Mouse (Mus musculus) limb, embryonic 14.5 days (tissue): Measurements from ENCODE around the gene Lysmd3. TPM values are rescaled to one million over a fixed set of nuclear protein-coding genes. Genes with fewer than 3 reads are reported as not detected.

Source experiments
- ATAC-seq: fragments of 200-750 bp; cut with Nextera tagmentation; 2 replicates; pipeline ENCODE4 v1.8.0; 2017; ENCODE audit warnings: low read depth, moderate number of reproducible peaks, moderate TSS enrichment; ENCODE audit not compliant: low FRiP score
- DNase-seq: peaks from one replicate; pipeline ENCODE4 v3.0.0-alpha.2; 2015; ENCODE audit warnings: low spot score
- H3K27ac ChIP-seq: fragments of 300-500 bp; sonication (generic); replicated peaks from 2 replicates; pipeline ENCODE4 v1.5.1; 2014; ENCODE audit warnings: low read depth, mild to moderate bottlenecking, low read length, moderate library complexity, mixed read lengths
- H3K27me3 ChIP-seq: fragments of 300-500 bp; sonication (generic); 2 replicates; pipeline ENCODE4 v1.6.1; 2014; ENCODE audit warnings: low read length, mixed read lengths; ENCODE audit not compliant: control insufficient read depth, insufficient read depth
- H3K36me3 ChIP-seq: fragments of 300-500 bp; sonication (generic); 2 replicates; pipeline ENCODE4 v1.6.1; 2014; ENCODE audit warnings: mild to moderate bottlenecking, low read length, moderate library complexity, mixed read lengths; ENCODE audit not compliant: control insufficient read depth, insufficient read depth
- H3K4me1 ChIP-seq: fragments of 300-500 bp; sonication (generic); 2 replicates; pipeline ENCODE4 v1.6.1; 2014; ENCODE audit warnings: antibody characterized with exemption, low read length, mixed read lengths; ENCODE audit not compliant: control insufficient read depth, insufficient read depth
- H3K4me2 ChIP-seq: fragments of 300-500 bp; sonication (generic); replicated peaks from 2 replicates; pipeline ENCODE4 v1.6.1; 2014; ENCODE audit warnings: low read depth, mild to moderate bottlenecking, low read length, moderate library complexity; ENCODE audit not compliant: severe bottlenecking
- H3K4me3 ChIP-seq: fragments of 300-500 bp; sonication (generic); replicated peaks from 2 replicates; pipeline ENCODE4 v1.5.1; 2014; ENCODE audit warnings: low read length
- H3K9ac ChIP-seq: fragments of 300-500 bp; sonication (generic); 2 replicates; pipeline ENCODE4 v1.6.1; 2014; ENCODE audit warnings: mild to moderate bottlenecking, low read depth, low read length, moderate library complexity; ENCODE audit not compliant: severe bottlenecking
- H3K9me3 ChIP-seq: fragments of 300-500 bp; sonication (generic); 2 replicates; pipeline ENCODE4 v1.6.1; 2016; ENCODE audit warnings: low read length; ENCODE audit not compliant: control insufficient read depth
- POLR2A ChIP-seq: fragments of 200-500 bp; IDR thresholded peaks from 2 replicates; pipeline ENCODE4 v1.8.0; 2012; ENCODE audit warnings: inconsistent platforms, mild to moderate bottlenecking, moderate library complexity, borderline replicate concordance; ENCODE audit not compliant: insufficient read depth, insufficient read length; ENCODE audit errors: extremely low read depth
- WGBS: fragments of 180-500 bp; shearing (Covaris S2); extraction: QIAGEN DNeasy Blood & Tissue Kit; methylation state at CpG from one replicate; pipeline ENCODE4 v1.1.7; 2014; 5-methylcytosine and 5-hydroxymethylcytosine counted together
- polyA plus RNA-seq, 2 experiments: library from polyadenylated mRNA; depleted of rRNA in 1 of 2; stranded (reverse) in 1 of 2; unstranded in 1 of 2; fragments of >200 nt; fragmentation: Nextera tagmentation in 1 of 2; extraction: Ambion mirVana in 1 of 2; gene quantifications; 2 replicates each; pipeline versions ENCODE4 v1.2.1 to v1.2.3; 2012 to 2014

Lysmd3 gene
- polyA plus RNA-seq, 2 experiments, result 19.3 to 35.1 TPM

- Histone ChIP-seq H3K4me3 (no peak overlapping the region), H3K4me2 (no peak overlapping the region), H3K27me3 (no peaks in the 10 kb centered on the region), H3K36me3 (no peaks in the 10 kb centered on the region), H3K9ac (no peak overlapping the region), H3K27ac (no peak overlapping the region), H3K4me1 (no peaks in the 10 kb centered on the region), H3K9me3 (no peaks in the 10 kb centered on the region)
- 77% methylated on average over 9 of the region's 9 CpGs for WGBS
- TF ChIP-seq POLR2A, result no peak
- DNase-seq (no peak), ATAC-seq (no peak)
Observed at GRCm38 (mm10) chr13:81691606-81692005, 34.1 kb downstream of the Lysmd3 start.

- TF ChIP-seq POLR2A, result no peak
- Histone ChIP-seq H3K27ac (no peak overlapping the region), H3K9me3 (no peaks in the 10 kb centered on the region), H3K4me3 (no peak overlapping the region), H3K9ac (no peak overlapping the region), H3K27me3 (no peaks in the 10 kb centered on the region), H3K4me1 (no peaks in the 10 kb centered on the region), H3K36me3 (0 out of 2 replicates have a peak, but pooled peaks cover 3% of the 10 kb centered on the region), H3K4me2 (no peak overlapping the region)
- no peak for ATAC-seq
- no peak for DNase-seq
- WGBS, result 92% methylated on average over 12 of the region's 12 CpGs
Observed at GRCm38 (mm10) chr13:81694446-81694845, 37.0 kb downstream of the Lysmd3 start.

- Histone ChIP-seq H3K4me1 (peaks cover 2% of the 10 kb centered on the region; the same call in 1 of the 2 replicates), H3K4me2 (no peak overlapping the region), H3K9me3 (no peaks in the 10 kb centered on the region), H3K4me3 (no peak overlapping the region), H3K9ac (no peak overlapping the region), H3K27me3 (no peaks in the 10 kb centered on the region), H3K36me3 (0 out of 2 replicates have a peak, but pooled peaks cover 3% of the 10 kb centered on the region), H3K27ac (no peak overlapping the region)
- no peak for TF ChIP-seq POLR2A
- 78% methylated on average over 7 of the region's 7 CpGs for WGBS
- no peak for DNase-seq
- ATAC-seq, result no peak
Observed at GRCm38 (mm10) chr13:81703148-81703547, 45.7 kb downstream of the Lysmd3 start.

GRCm38 (mm10) chr13:81703621-81704020 is 46.2 kb downstream of the Lysmd3 start:
- H3K27me3 ChIP-seq, result no peaks in the 10 kb centered on the region
- no peak for DNase-seq
- no peak for TF ChIP-seq POLR2A
- H3K27ac ChIP-seq, result no peak overlapping the region
- H3K36me3 ChIP-seq, result 0 out of 2 replicates have a peak, but pooled peaks cover 3% of the 10 kb centered on the region
- no peaks in the 10 kb centered on the region for H3K9me3 ChIP-seq
- H3K4me2 ChIP-seq, result no peak overlapping the region
- H3K4me1 ChIP-seq, result peaks cover 2% of the 10 kb centered on the region; the same call in 1 of the 2 replicates
- H3K9ac ChIP-seq, result no peak overlapping the region
- H3K4me3 ChIP-seq, result no peak overlapping the region
- WGBS, result 72% methylated on average over 9 of the region's 9 CpGs
- ATAC-seq, result no peak

GRCm38 (mm10) chr13:81706311-81706710 is 48.8 kb downstream of the Lysmd3 start:
- Histone ChIP-seq H3K4me2 (no peak overlapping the region), H3K27ac (no peak overlapping the region), H3K9ac (no peak overlapping the region), H3K4me3 (no peak overlapping the region), H3K9me3 (no peaks in the 10 kb centered on the region), H3K36me3 (no peaks in the 10 kb centered on the region), H3K4me1 (peaks cover 10% of the 10 kb centered on the region), H3K27me3 (no peaks in the 10 kb centered on the region)
- 92% methylated on average over 5 of the region's 5 CpGs for WGBS
- no peak for ATAC-seq
- no peak for TF ChIP-seq POLR2A
- no peak for DNase-seq

- peak overlapping the region; percentile 80 for H3K4me3 ChIP-seq
- H3K4me1 ChIP-seq, result peaks cover 8% of the 10 kb centered on the region
- WGBS, result 41% methylated on average over 4 of the region's 4 CpGs
- DNase-seq (no peak), ATAC-seq (no peak)
- peak overlapping the region; percentile 97 for H3K4me2 ChIP-seq
- no peak overlapping the region for H3K27ac ChIP-seq
- H3K27me3 ChIP-seq, result no peaks in the 10 kb centered on the region
- no peaks in the 10 kb centered on the region for H3K9me3 ChIP-seq
- TF ChIP-seq POLR2A, result no peak
- H3K9ac ChIP-seq, result peak overlapping the region; percentile 65; the same call in 1 of the 2 replicates
- H3K36me3 ChIP-seq, result no peaks in the 10 kb centered on the region
Observed at GRCm38 (mm10) chr13:81709805-81710204, 52.3 kb downstream of the Lysmd3 start.
